Mouse (Mus musculus) CH12F3 (cell line): Measurements from ENCODE around the gene Traf7.

Experiments
- in situ Hi-C: fragments of 300-500 bp; cut with MboI; formaldehyde crosslinking; loops from 2 replicates; pipeline ENCODE4 v1.14.3; 2020; ENCODE audit warnings: low sequenced_read_pairs

Traf7 gene

GRCm38 (mm10) chr17:24527723-24528559 is at the start of gene Traf7:
Traf7 (minus strand) TSS chr17:24527938.
- in situ Hi-C loops = no loop called here

GRCm38 (mm10) chr17:24573811-24574210 is 46.1 kb upstream of the Traf7 start:
- in situ Hi-C loops = no loop called here

- in situ Hi-C loops = no loop called here
These were observed 45.0 kb upstream of the Traf7 start for GRCm38 (mm10) chr17:24572651-24573245.

GRCm38 (mm10) chr17:24569837-24570236 is 42.1 kb upstream of the Traf7 start:
- in situ Hi-C loops = no loop called here

- in situ Hi-C loops = no loop called here
These were observed 39.5 kb upstream of the Traf7 start for GRCm38 (mm10) chr17:24567034-24567779.

GRCm38 (mm10) chr17:24565792-24566191 is 38.1 kb upstream of the Traf7 start:
- in situ Hi-C loops = no loop called here

- in situ Hi-C loops = no loop called here
These were observed 37.4 kb upstream of the Traf7 start for GRCm38 (mm10) chr17:24565092-24565491.

GRCm38 (mm10) chr17:24564422-24564821 is 36.7 kb upstream of the Traf7 start:
- in situ Hi-C loops = no loop called here

GRCm38 (mm10) chr17:24563638-24564037 is 35.9 kb upstream of the Traf7 start:
- in situ Hi-C loops = no loop called here

GRCm38 (mm10) chr17:24561592-24561991 is 33.9 kb upstream of the Traf7 start:
- in situ Hi-C loops = no loop called here

GRCm38 (mm10) chr17:24560301-24561028 is 32.7 kb upstream of the Traf7 start:
- in situ Hi-C loops = no loop called here

- in situ Hi-C loops = no loop called here
These were observed 31.4 kb upstream of the Traf7 start for GRCm38 (mm10) chr17:24559146-24559545.

- in situ Hi-C loops = no loop called here
These were observed 30.9 kb upstream of the Traf7 start for GRCm38 (mm10) chr17:24558600-24559099.

GRCm38 (mm10) chr17:24557091-24557490 is 29.4 kb upstream of the Traf7 start:
- in situ Hi-C loops = no loop called here

GRCm38 (mm10) chr17:24551050-24551444 is 23.3 kb upstream of the Traf7 start:
- in situ Hi-C loops = no loop called here

GRCm38 (mm10) chr17:24550416-24551049 is 22.8 kb upstream of the Traf7 start:
- in situ Hi-C loops = no loop called here

GRCm38 (mm10) chr17:24549618-24550415 is 22.1 kb upstream of the Traf7 start, which contains the start of gene Pkd1:
Pkd1 (plus strand) TSS chr17:24549834.
- in situ Hi-C loops = no loop called here

GRCm38 (mm10) chr17:24548921-24549617 is 21.3 kb upstream of the Traf7 start:
- in situ Hi-C loops = no loop called here

- in situ Hi-C loops = no loop called here
These were observed 20.7 kb upstream of the Traf7 start for GRCm38 (mm10) chr17:24548435-24548834.
